Comparison of ENCODE assay signal across 8 mouse cellular contexts in the genomic region with DNA sequence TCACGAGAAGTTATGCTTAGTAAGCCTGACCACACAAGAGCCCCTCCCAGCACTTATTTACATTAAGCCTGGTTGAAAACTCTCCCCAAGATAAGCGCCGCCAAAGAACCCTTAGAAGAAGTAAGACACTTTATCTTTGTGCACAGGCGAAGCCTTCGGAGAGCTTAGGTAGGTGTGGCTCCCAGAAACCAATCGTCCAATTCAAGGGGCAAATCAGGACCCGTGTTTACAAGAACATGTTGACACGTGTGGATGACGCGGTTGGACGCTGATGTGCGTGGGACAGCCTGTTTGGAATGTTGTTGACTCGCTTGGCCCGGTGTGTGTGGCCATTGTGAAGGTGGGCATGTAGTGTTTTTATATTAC. TPM values are rescaled to one million over a fixed set of nuclear protein-coding genes. Genes with fewer than 3 reads are reported as not detected.
A peak's percentile ranks its signal among the peaks of the same experiment; 100 is the strongest.
DNase-seq lines count a peak whose midpoint lies in the region; ATAC-seq and TF ChIP-seq lines count a peak whose summit lies in the region.

No protein-coding gene starts in this region.

- no peaks in the 10 kb centered on the region for H3K36me3 ChIP-seq in embryonic facial prominence, embryonic 12.5 days
- no peaks in the 10 kb centered on the region for H3K36me3 ChIP-seq in intestine, postnatal 0 days (ENCODE audit: control insufficient read depth, insufficient read depth)
- no peaks in the 10 kb centered on the region for H3K36me3 ChIP-seq in neural tube, embryonic 13.5 days

- no peak overlapping the region for H3K27ac ChIP-seq in embryonic facial prominence, embryonic 12.5 days
- H3K27ac ChIP-seq in intestine, postnatal 0 days (ENCODE audit: low read depth, low read length), result no peak overlapping the region; the same call in 1 of the 2 replicates
- no peak overlapping the region for H3K27ac ChIP-seq in neural tube, embryonic 13.5 days (replicated peaks)

- 0 out of 2 replicates have a peak, but pooled peaks cover 6% of the 10 kb centered on the region for H3K4me1 ChIP-seq in embryonic facial prominence, embryonic 12.5 days
- H3K4me1 ChIP-seq in intestine, postnatal 0 days (replicated peaks; ENCODE audit: control insufficient read depth, insufficient read depth, low read length), result no peaks in the 10 kb centered on the region
- peaks cover 15% of the 10 kb centered on the region for H3K4me1 ChIP-seq in neural tube, embryonic 13.5 days (replicated peaks)

- peak overlapping the region; percentile 86 for H3K4me3 ChIP-seq in embryonic facial prominence, embryonic 12.5 days
- peak overlapping the region; percentile 78 for H3K4me3 ChIP-seq in intestine, postnatal 0 days (ENCODE audit: low read depth, low read length)
- peak overlapping the region; percentile 92 for H3K4me3 ChIP-seq in neural tube, embryonic 13.5 days

- ATAC-seq in embryonic facial prominence, embryonic 12.5 days (ENCODE audit: insufficient number of reproducible peaks, insufficient read depth, low FRiP score, low TSS enrichment), result peak; percentile 72
- peak; percentile 76 for ATAC-seq in intestine, postnatal 0 days
- peak; percentile 71 for ATAC-seq in neural tube, embryonic 13.5 days (ENCODE audit: low read depth)

- H3K9me3 ChIP-seq in embryonic facial prominence, embryonic 12.5 days, result no peaks in the 10 kb centered on the region
- no peaks in the 10 kb centered on the region for H3K9me3 ChIP-seq in intestine, postnatal 0 days (ENCODE audit: control insufficient read depth)
- H3K9me3 ChIP-seq in neural tube, embryonic 13.5 days, result no peaks in the 10 kb centered on the region

- under 1% methylated on average over 14 of the region's 14 CpGs for WGBS in embryonic facial prominence, embryonic 12.5 days
- WGBS in intestine, postnatal 0 days, result under 1% methylated on average over 14 of the region's 14 CpGs
- under 1% methylated on average over 14 of the region's 14 CpGs for WGBS in neural tube, embryonic 13.5 days

- H3K4me2 ChIP-seq in embryonic facial prominence, embryonic 12.5 days (replicated peaks), result peak overlapping the region; percentile 99
- peak overlapping the region; percentile 94 for H3K4me2 ChIP-seq in intestine, postnatal 0 days (replicated peaks; ENCODE audit: low read depth)
- H3K4me2 ChIP-seq in neural tube, embryonic 13.5 days, result peak overlapping the region; percentile 79

- H3K27me3 ChIP-seq in embryonic facial prominence, embryonic 12.5 days, result no peaks in the 10 kb centered on the region
- no peaks in the 10 kb centered on the region for H3K27me3 ChIP-seq in intestine, postnatal 0 days (replicated peaks; ENCODE audit: control insufficient read depth, insufficient read depth, low read length)
- H3K27me3 ChIP-seq in neural tube, embryonic 13.5 days, result peaks cover 10% of the 10 kb centered on the region

- TF ChIP-seq CTCF in intestine, postnatal 0 days (IDR thresholded peaks at IDR 0.05; ENCODE audit: low read depth), result no peak

- peak; percentile 65 to 83 for DNase-seq in spleen, postnatal 36 days (ENCODE audit: low spot score in 2 of 2)
- DNase-seq in spleen, postnatal 10 days (ENCODE audit: low spot score in 2 of 2), result no peak
- DNase-seq in thymus, postnatal 10 days (ENCODE audit: low spot score in 2 of 2), result no peak
- DNase-seq in cerebellum, postnatal 14 days, result no peak
- DNase-seq in thymus, postnatal 25 days, result no peak

- H3K9ac ChIP-seq in embryonic facial prominence, embryonic 12.5 days, result 0 out of 2 replicates have a peak overlapping the region, but pooled peaks have one; percentile 10
- H3K9ac ChIP-seq in intestine, postnatal 0 days (ENCODE audit: low read depth, low read length), result peak overlapping the region; percentile 72; the same call in 1 of the 2 replicates
- no peak overlapping the region for H3K9ac ChIP-seq in neural tube, embryonic 13.5 days

RNA-seq across cellular contexts. Expression of gene Tcp11l2, which starts 0.4 kb away (rescaled TPM):
- polyA plus RNA-seq in embryonic facial prominence, embryonic 12.5 days (2016; fragmentation: Nextera tagmentation; extraction: Ambion mirVana), result 14.8 and 16.1 TPM in 2 replicates
- 8.2 and 10.0 TPM in 2 replicates for polyA plus RNA-seq in intestine, postnatal 0 days (2015; fragmentation: Nextera tagmentation; extraction: Ambion mirVana)
- 30.2 and 34.1 TPM in 2 replicates for polyA plus RNA-seq in neural tube, embryonic 13.5 days (2015; fragmentation: Nextera tagmentation; extraction: Ambion mirVana)

RNA-seq across cellular contexts. Expression of gene Ckap4, which starts 42.1 kb away (rescaled TPM):
- 113 and 117 TPM in 2 replicates for polyA plus RNA-seq in embryonic facial prominence, embryonic 12.5 days (2016; fragmentation: Nextera tagmentation; extraction: Ambion mirVana)
- 23.3 and 24.0 TPM in 2 replicates for polyA plus RNA-seq in intestine, postnatal 0 days (2015; fragmentation: Nextera tagmentation; extraction: Ambion mirVana)
- 64.0 and 65.9 TPM in 2 replicates for polyA plus RNA-seq in neural tube, embryonic 13.5 days (2015; fragmentation: Nextera tagmentation; extraction: Ambion mirVana)

RNA-seq across cellular contexts. Expression of gene Polr3b, which starts 46.1 kb away (rescaled TPM):
- 18.9 and 19.6 TPM in 2 replicates for polyA plus RNA-seq in embryonic facial prominence, embryonic 12.5 days (2016; fragmentation: Nextera tagmentation; extraction: Ambion mirVana)
- 3.3 and 4.2 TPM in 2 replicates for polyA plus RNA-seq in intestine, postnatal 0 days (2015; fragmentation: Nextera tagmentation; extraction: Ambion mirVana)
- polyA plus RNA-seq in neural tube, embryonic 13.5 days (2015; fragmentation: Nextera tagmentation; extraction: Ambion mirVana), result 15.7 and 16.2 TPM in 2 replicates

Comparison
In these comparisons a context has a peak if more than half of its experiments do, and no peak if none do; other contexts are left out.
1. DNase-seq: peak in spleen, postnatal 36 days (2 of 2); none in spleen, postnatal 10 days (0 of 2), thymus, postnatal 10 days (0 of 2), cerebellum, postnatal 14 days (0 of 2) and thymus, postnatal 25 days (single experiment).
2. Peak in every context shown above with its lines, with median percentiles within 50 percentile points of each other: ATAC-seq, H3K4me2 ChIP-seq and H3K4me3 ChIP-seq.